Mouse (Mus musculus): ENCODE measurements around the gene Gm9745. TPM values are rescaled to one million over a fixed set of nuclear protein-coding genes. Genes with fewer than 3 reads are reported as not detected.
A peak's percentile ranks its signal among the peaks of the same experiment; 100 is the strongest.
"Not testable (repeated sequence)": the region's sequence is repeated elsewhere in the genome, so short reads cannot be mapped to it uniquely, and the experiment has no call there.

The Gm9745 gene
- total RNA-seq (2021), result not detected
- long read RNA-seq, experiment 1, result 0 reads
- long read RNA-seq, experiment 2, result 0 reads

DNA sequence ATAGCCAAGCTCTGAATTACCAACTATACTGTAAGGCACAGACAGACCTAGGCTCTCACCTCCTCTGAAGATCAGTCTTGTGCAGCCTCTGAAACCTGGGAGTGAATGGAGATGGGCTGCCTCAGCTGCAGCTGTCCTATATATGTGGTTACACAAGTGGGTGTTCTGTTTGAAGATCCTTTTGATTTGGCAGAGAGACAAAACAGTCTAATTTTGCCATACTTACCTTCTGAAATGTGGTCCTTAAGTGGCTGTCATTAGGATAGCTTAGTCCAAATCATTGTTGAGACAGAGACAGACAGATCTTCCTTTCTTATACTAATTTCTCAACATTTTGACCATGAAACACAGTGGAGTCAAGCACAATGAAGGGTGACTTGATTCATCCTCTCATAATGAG lies at the start of gene Gm9745:
Gene Gm9745 (minus strand): TSS at position 101 of the 400 bp plus-strand sequence.
- DNase-seq; intact Hi-C loops (cut with DNase I): not testable (repeated sequence)

DNA sequence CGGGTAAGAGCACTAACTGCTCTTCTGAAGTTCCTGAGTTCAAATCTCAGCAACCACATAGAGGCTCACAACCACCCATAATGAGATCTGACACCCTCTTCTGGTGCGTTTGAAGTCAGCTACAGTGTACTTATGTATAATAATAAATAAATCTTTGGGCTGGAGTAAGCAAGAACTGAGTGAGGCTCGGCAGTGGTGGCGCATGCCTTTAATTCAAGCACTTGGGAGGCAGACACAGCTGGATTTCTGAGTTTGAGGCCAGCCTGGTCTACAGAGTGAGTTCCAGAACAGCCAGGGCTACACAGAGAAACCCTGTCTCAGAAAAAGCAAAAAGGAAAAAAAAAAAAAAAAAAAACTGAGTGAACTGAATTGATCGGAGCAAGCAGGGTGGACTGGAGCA lies 49.2 kb upstream of the Gm9745 start:
- DNase-seq, result not testable (repeated sequence)
- intact Hi-C loops (cut with DNase I), result loop anchor here (5.0 to 10.0 kb wide), 2 partner anchors 95 to 112 kb away; partner anchors contain the start of genes Idi1 and Larp4b

GRCm38 (mm10) chr13:8995990-8996786 lies 48.2 kb upstream of the Gm9745 start, which contains the start of gene Gtpbp4:
Gtpbp4 (minus strand) TSS chr13:8996083.
- intact Hi-C loops (cut with DNase I), result loop anchor here (5.0 to 10.0 kb wide), 2 partner anchors 96 to 111 kb away; partner anchors contain the start of genes Idi1 and Larp4b
- peak; percentile 96 to 97 for DNase-seq

DNA sequence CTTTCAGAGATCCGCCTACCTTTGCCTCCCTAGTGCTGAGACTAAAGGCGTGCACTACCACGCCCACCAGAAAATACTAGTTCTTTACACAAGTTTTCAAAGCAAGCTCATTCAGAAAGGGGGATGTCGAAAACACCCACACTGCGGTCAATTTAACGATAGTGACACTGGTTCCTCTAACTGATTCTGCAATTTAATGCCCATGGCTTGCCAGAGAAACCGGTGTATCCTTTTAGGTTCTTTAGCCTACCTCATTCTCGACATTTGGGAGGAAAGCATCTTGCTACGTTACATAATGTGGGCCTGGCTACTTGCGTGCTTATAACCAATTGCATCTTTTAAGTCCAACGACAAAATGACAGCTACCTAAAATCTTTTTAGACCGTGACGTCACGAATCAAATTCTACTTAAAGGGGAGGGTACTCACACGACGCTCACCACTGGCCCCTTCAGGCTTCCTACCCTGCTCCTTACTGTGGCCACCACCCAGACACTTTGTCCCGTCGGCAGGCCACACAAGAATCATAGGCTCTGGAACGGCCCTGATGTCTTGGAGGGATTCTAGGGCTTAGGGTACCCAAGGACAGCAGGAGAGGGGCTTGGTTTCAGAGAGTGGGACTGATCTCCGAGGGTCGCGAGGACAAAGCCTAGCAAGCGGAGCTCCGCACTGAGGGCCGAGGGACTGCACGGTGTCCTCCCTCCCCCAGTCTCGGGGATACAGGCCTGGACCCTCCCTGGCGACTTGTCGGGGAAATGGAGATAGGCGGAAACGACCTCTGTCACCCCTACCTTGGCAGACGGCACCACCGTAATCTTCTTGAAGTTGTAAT lies 47.3 kb upstream of the Gm9745 start:
- DNase-seq, result no peak
- intact Hi-C loops (cut with DNase I), result loop anchor here (5.0 to 10.0 kb wide), 2 partner anchors 97 to 111 kb away; partner anchors contain the start of genes Idi1 and Larp4b

DNA sequence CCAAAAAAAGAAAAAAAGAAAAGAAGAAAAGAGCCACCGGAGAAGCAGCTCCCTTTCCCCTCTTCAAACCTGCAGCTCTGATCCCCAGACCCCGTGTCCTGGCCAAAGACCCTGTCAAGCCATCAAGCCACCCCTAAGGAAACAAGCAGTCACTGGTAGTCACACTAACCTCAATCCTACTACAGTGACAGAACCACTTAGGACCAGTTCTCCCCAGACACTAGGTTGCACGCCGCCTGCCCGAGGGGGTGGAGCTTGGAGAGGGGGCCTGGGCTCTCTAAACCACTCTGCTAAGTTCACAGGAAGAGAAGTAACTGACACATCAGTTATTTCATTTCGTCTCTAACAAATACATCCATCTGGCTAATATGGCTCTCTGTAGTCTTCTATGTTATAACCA lies 44.2 kb upstream of the Gm9745 start:
- intact Hi-C loops (cut with DNase I), result loop anchor here (10.0 kb wide), 1 partner anchor 107 kb away; the partner anchor contains the start of gene Idi1
- DNase-seq, result no peak

GRCm38 (mm10) chr13:8972972-8973371 lies 24.9 kb upstream of the Gm9745 start:
- intact Hi-C loops (cut with DNase I), result no loop called here
- no peak for DNase-seq

- intact Hi-C loops (cut with DNase I), result no loop called here
- no peak for DNase-seq
Observed at GRCm38 (mm10) chr13:8972369-8972768, 24.3 kb upstream of the Gm9745 start.

DNA sequence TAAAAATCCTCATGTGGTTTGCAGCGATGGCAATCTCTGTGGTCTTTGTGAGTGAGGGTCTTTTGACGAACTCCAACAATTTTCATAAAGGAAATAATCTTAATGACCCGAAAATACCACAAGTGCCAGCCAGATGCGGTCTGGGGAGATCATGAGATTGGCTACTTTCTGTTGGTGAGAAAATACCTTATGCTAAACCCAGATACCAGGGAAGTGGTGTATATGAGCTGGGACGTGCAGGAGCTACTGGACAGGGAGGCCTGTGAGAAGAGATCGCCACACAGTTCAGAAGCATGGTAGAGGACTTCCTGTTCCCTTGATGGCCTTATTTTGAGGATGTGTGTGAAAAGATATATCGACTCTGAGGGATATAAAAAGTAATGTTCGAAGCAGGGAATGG lies 19.7 kb upstream of the Gm9745 start:
- intact Hi-C loops (cut with DNase I), result no loop called here
- DNase-seq, result no peak

DNA sequence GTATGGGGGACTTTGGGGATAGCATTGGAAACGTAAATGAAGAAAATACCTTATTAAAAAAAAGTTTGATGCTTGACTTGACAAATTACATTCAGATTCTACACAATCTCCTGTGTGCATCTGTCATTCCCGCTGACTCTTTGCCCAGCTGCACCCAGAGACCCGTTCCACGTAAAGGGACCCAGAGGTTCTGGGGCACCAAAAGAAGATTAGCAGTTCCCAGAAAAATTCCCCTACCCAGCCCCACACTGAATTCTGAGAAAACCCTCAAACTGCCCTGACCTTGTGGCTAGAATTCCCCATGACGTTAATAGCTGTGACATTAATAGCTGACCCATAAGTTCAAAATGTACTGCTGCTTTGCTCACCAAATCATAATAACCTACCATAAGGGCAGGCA lies 17.2 kb upstream of the Gm9745 start:
- DNase-seq, result no peak
- intact Hi-C loops (cut with DNase I), result no loop called here

GRCm38 (mm10) chr13:8962266-8962665 lies 14.2 kb upstream of the Gm9745 start:
- intact Hi-C loops (cut with DNase I); DNase-seq: not testable (repeated sequence)

GRCm38 (mm10) chr13:8961128-8961888 lies 13.3 kb upstream of the Gm9745 start:
- intact Hi-C loops (cut with DNase I), result loop anchor here (2.0 kb wide), 1 partner anchor 21 kb away; no protein-coding TSS in a partner anchor
- DNase-seq, result not testable (repeated sequence)

GRCm38 (mm10) chr13:8959554-8959953 lies 11.5 kb upstream of the Gm9745 start:
- DNase-seq; intact Hi-C loops (cut with DNase I): not testable (repeated sequence)

GRCm38 (mm10) chr13:8959058-8959457 lies 11.0 kb upstream of the Gm9745 start:
- DNase-seq; intact Hi-C loops (cut with DNase I): not testable (repeated sequence)

- intact Hi-C loops (cut with DNase I); DNase-seq: not testable (repeated sequence)
Observed at GRCm38 (mm10) chr13:8956873-8957272, 8.8 kb upstream of the Gm9745 start.

DNA sequence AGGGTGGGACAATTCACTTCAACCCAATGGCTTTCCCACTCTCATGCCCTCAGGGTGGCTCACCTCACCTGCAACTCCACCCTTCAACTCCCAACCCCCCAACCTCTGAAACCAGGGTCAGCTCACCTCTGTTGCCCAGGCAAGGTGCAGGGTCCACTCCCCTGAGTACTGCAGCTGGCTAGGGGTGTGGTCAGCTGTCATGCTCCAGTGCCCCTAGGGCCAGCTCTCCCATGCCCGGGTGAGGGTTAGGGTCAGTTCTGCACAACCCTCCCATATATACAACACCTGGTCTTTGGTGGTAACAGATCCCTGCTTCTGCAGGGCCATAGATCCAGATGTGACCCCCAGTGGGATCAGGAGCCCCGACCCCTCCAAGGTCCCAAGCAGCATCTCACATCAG lies 7.1 kb upstream of the Gm9745 start:
- intact Hi-C loops (cut with DNase I); DNase-seq: not testable (repeated sequence)

- intact Hi-C loops (cut with DNase I), result not testable (repeated sequence)
Observed at GRCm38 (mm10) chr13:8952563-8952962, 4.5 kb upstream of the Gm9745 start, which contains the start of gene Idi2. Idi2 (plus strand) TSS chr13:8952863.

GRCm38 (mm10) chr13:8943828-8944227 lies 4.2 kb downstream of the Gm9745 start:
- intact Hi-C loops (cut with DNase I); DNase-seq: not testable (repeated sequence)

More at GRCm38 (mm10) chr13:8952563-8952962, 4.5 kb upstream of the Gm9745 start, which contains the start of gene Idi2:
- not testable (repeated sequence) for DNase-seq

GRCm38 (mm10) chr13:8941701-8942100 lies 6.3 kb downstream of the Gm9745 start:
- DNase-seq, result not testable (repeated sequence)
- intact Hi-C loops (cut with DNase I), result loop anchor here (2.0 kb wide), 1 partner anchor 19 kb away; no protein-coding TSS in a partner anchor

DNA sequence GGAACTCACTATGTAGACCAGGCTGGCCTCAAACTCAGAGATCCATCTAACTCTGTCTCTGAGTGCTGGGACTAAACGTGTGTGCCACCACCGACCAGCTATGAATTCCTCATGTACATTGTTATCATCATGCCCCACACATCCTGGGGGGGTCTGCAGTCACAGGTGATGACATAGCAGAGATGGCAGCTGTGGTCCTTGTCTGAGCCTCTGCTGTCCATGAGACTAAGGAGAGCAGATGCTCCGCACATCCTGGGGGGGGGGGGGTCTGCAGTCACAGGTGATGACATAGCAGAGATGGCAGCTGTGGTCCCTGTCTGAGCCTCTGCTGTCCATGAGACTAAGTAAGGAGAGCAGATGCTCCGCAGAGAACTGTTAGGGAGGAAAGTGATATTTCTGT lies 6.9 kb downstream of the Gm9745 start:
- intact Hi-C loops (cut with DNase I), result loop anchor here (2.0 kb wide), 1 partner anchor 20 kb away; no protein-coding TSS in a partner anchor
- DNase-seq, result not testable (repeated sequence)
